Mouse (Mus musculus): ENCODE measurements around the gene Dcdc2c. TPM values are rescaled to one million over a fixed set of nuclear protein-coding genes. Genes with fewer than 3 reads are reported as not detected.
A peak's percentile ranks its signal among the peaks of the same experiment; 100 is the strongest.

Gene Dcdc2c
- polyA plus RNA-seq, 1 experiment from 2014 or later = not detected

DNA sequence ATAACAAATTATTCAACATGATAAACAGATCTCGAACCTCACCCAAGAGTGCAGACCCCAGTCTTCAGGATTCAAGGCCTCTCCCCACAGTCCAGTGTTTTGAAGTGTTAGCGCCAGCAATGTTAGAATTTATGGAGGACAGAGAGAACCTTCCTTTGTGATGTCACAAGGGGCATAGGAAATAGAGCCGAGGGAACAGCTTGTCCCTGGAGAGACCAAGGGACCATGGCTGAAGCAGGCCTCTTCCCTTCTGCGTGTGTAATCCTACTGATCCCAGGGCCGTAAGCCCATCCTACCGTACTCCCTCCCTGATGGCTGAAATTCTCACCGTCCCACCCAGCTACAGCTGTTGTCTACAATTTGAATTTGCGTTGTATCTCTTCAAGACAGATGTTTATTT is 30.2 kb upstream of the Dcdc2c start, which contains the start of gene Allc:
Gene Allc, minus strand, starts transcription at position 101 of the 400 bp plus-strand sequence.
- Histone ChIP-seq H3K27ac (ENCODE audit: low read length) (no peak within 1 kb of the TSS), H3K9me3 (ENCODE audit: control insufficient read depth, low read length) (no peaks in the 10 kb centered on the region), H3K27me3 (replicated peaks; ENCODE audit: control insufficient read depth, insufficient read depth, low read length) (no peaks in the 10 kb centered on the region), H3K4me3 (replicated peaks; ENCODE audit: low read length) (no peak within 1 kb of the TSS), H3K36me3 (ENCODE audit: control insufficient read depth, insufficient read depth) (no peaks in the 10 kb centered on the region), H3K9ac (replicated peaks; ENCODE audit: low read depth, low read length) (no peak within 1 kb of the TSS), H3K4me2 (ENCODE audit: low read length) (no peak within 1 kb of the TSS), H3K4me1 (replicated peaks; ENCODE audit: control insufficient read depth, insufficient read depth, low read length) (peaks cover 8% of the 10 kb centered on the region; the same call in 1 of the 2 replicates)
- WGBS = 91% methylated on average over 8 of the region's 8 CpGs
- ATAC-seq = no peak

DNA sequence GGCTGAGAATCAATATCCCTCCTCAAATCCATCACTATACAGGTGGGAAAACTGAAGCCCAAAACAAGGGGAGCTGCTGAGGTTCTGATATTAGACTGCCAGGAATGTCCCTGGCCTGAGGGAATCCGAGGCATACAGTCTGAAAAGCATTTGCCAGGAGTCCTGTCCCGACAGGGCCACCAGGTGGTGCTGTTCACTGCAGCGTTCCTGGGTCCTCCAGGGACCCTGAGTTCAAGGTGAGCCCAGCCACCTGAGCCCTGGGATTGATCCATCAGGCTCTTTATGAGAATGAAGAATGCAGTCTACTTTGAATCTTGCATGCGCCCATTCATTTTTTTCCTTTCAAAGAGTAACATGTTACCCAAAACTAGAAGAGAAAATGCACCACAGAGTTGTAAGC is 26.9 kb upstream of the Dcdc2c start:
- Histone ChIP-seq H3K27ac (ENCODE audit: low read length) (no peak overlapping the region), H3K36me3 (ENCODE audit: control insufficient read depth, insufficient read depth) (no peaks in the 10 kb centered on the region), H3K9ac (replicated peaks; ENCODE audit: low read depth, low read length) (no peak overlapping the region), H3K4me1 (replicated peaks; ENCODE audit: control insufficient read depth, insufficient read depth, low read length) (peaks cover 10% of the 10 kb centered on the region; the same call in 1 of the 2 replicates), H3K4me2 (ENCODE audit: low read length) (no peak overlapping the region), H3K27me3 (replicated peaks; ENCODE audit: control insufficient read depth, insufficient read depth, low read length) (no peaks in the 10 kb centered on the region), H3K9me3 (ENCODE audit: control insufficient read depth, low read length) (no peaks in the 10 kb centered on the region), H3K4me3 (replicated peaks; ENCODE audit: low read length) (no peak overlapping the region)
- ATAC-seq = no peak
- WGBS = 32% methylated on average over 4 of the region's 4 CpGs

DNA sequence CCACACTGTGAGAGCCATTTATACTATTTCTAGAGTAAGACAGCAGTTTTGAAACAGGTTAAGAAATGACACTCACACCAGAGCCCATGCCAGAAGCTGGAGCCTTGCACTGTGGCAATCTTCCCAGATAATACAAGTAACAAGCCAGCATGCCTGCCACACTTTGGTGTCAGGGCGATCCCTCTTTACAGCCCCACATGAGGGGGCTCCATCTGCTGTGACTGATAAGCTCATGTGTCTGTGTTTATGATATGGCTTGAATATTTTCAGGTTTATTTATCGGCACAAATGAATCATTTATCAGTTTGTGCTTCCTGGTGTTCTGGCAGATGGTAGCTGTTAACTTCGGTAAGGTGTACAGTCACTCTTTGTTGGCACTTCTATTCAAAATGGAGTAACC is 25.9 kb upstream of the Dcdc2c start:
- no peak overlapping the region for H3K9ac ChIP-seq (replicated peaks; ENCODE audit: low read depth, low read length)
- no peaks in the 10 kb centered on the region for H3K27me3 ChIP-seq (replicated peaks; ENCODE audit: control insufficient read depth, insufficient read depth, low read length)
- ATAC-seq = peak; percentile 70
- H3K4me1 ChIP-seq (replicated peaks; ENCODE audit: control insufficient read depth, insufficient read depth, low read length) = 0 out of 2 replicates have a peak, but pooled peaks cover 7% of the 10 kb centered on the region
- H3K4me3 ChIP-seq (replicated peaks; ENCODE audit: low read length) = no peak overlapping the region
- no peaks in the 10 kb centered on the region for H3K36me3 ChIP-seq (ENCODE audit: control insufficient read depth, insufficient read depth)
- H3K27ac ChIP-seq (ENCODE audit: low read length) = no peak overlapping the region
- no peak overlapping the region for H3K4me2 ChIP-seq (ENCODE audit: low read length)
- WGBS = 62% methylated on average over 3 of the region's 3 CpGs
- H3K9me3 ChIP-seq (ENCODE audit: control insufficient read depth, low read length) = no peaks in the 10 kb centered on the region

DNA sequence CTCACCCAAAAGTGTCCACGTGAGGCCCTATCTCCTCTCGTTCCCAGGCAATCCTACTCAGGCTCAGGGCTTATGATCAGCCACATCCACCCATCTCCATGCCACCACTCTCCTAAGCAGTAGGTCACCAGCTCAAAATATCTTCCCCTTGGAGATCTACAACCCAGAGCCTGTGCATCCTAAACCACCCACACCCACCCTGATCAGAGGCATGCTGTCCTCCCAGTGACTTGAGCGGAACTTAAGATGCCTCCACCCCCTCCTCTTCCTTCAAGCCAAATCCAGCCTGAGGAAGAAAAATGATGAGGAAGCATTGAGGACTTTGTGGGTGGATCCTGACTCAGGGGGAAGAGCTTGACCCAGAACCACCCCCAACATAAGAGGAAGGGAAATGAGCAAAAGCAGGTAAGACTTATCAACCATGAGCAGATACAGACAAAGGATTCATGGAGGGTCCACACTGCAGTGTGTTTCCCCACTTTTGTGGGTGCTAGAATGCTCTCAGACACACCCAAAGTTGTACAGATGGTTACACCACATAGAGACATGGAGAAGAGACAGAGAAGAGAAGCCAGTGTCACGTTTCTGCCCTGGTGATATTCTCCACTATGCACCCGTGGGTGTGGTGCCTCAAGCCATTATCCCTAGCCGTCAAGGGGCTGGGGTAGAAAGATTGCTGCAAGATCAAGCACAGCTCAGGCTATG is 23.3 kb upstream of the Dcdc2c start:
- no peak overlapping the region for H3K4me3 ChIP-seq (replicated peaks; ENCODE audit: low read length)
- H3K9ac ChIP-seq (replicated peaks; ENCODE audit: low read depth, low read length) = no peak overlapping the region
- no peaks in the 10 kb centered on the region for H3K36me3 ChIP-seq (ENCODE audit: control insufficient read depth, insufficient read depth)
- no peaks in the 10 kb centered on the region for H3K27me3 ChIP-seq (replicated peaks; ENCODE audit: control insufficient read depth, insufficient read depth, low read length)
- H3K27ac ChIP-seq (ENCODE audit: low read length) = no peak overlapping the region
- H3K4me2 ChIP-seq (ENCODE audit: low read length) = no peak overlapping the region
- WGBS = 79% methylated on average over 6 of the region's 6 CpGs
- no peak for ATAC-seq
- H3K9me3 ChIP-seq (ENCODE audit: control insufficient read depth, low read length) = no peaks in the 10 kb centered on the region
- H3K4me1 ChIP-seq (replicated peaks; ENCODE audit: control insufficient read depth, insufficient read depth, low read length) = 0 out of 2 replicates have a peak, but pooled peaks cover 7% of the 10 kb centered on the region

DNA sequence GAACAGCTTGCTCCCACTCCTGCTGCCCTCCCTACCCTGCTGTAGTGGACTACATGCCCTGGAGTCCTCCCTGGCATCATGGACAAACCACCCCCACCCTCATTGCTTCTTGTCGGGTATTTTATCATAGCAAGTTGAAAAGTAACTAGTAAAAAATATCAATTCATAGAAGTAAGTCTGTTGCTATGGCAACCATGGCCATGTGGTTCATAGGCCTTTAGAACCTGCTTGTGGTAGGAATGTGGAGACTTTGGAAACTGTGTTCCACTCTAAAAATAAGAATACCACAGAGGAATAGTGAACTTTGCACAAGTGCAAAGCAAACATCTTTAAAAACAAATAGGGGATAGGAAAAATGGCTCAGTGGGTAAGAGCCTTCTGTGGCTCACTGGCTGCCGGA is 20.0 kb upstream of the Dcdc2c start:
- Histone ChIP-seq H3K27me3 (replicated peaks; ENCODE audit: control insufficient read depth, insufficient read depth, low read length) (no peaks in the 10 kb centered on the region), H3K9ac (replicated peaks; ENCODE audit: low read depth, low read length) (no peak overlapping the region), H3K4me2 (ENCODE audit: low read length) (no peak overlapping the region), H3K27ac (ENCODE audit: low read length) (no peak overlapping the region), H3K9me3 (ENCODE audit: control insufficient read depth, low read length) (no peaks in the 10 kb centered on the region), H3K4me3 (replicated peaks; ENCODE audit: low read length) (no peak overlapping the region), H3K4me1 (replicated peaks; ENCODE audit: control insufficient read depth, insufficient read depth, low read length) (0 out of 2 replicates have a peak, but pooled peaks cover 4% of the 10 kb centered on the region), H3K36me3 (ENCODE audit: control insufficient read depth, insufficient read depth) (no peaks in the 10 kb centered on the region)
- 77% methylated on average over 2 of the region's 2 CpGs for WGBS
- no peak for ATAC-seq

DNA sequence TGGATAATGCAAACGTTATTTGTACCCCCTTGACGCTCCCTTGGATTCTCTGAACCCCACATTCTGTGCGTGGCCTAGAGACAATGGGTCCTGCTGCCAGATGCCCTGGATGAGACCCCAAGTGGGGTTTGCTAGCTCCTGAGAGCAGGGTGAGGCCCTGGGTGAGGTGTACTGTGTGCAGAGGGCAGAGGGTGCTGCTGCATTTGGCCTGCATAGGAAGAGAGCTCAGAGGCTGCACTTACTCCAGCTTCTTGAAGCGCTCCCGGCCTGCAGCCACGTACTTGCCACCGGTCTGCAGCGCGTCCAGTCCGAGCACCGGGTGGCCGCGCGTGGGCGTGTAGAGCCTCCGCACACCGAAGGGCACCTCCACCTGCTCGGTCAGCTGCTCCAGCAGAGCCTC is 424 bp downstream of the Dcdc2c start:
- H3K4me2 ChIP-seq (ENCODE audit: low read length) = no peak overlapping the region
- no peak overlapping the region for H3K9ac ChIP-seq (replicated peaks; ENCODE audit: low read depth, low read length)
- no peaks in the 10 kb centered on the region for H3K36me3 ChIP-seq (ENCODE audit: control insufficient read depth, insufficient read depth)
- H3K27me3 ChIP-seq (replicated peaks; ENCODE audit: control insufficient read depth, insufficient read depth, low read length) = no peaks in the 10 kb centered on the region
- H3K4me1 ChIP-seq (replicated peaks; ENCODE audit: control insufficient read depth, insufficient read depth, low read length) = no peaks in the 10 kb centered on the region
- H3K9me3 ChIP-seq (ENCODE audit: control insufficient read depth, low read length) = no peaks in the 10 kb centered on the region
- no peak overlapping the region for H3K27ac ChIP-seq (ENCODE audit: low read length)
- 75% methylated on average over 18 of the region's 18 CpGs for WGBS
- ATAC-seq = no peak
- no peak overlapping the region for H3K4me3 ChIP-seq (replicated peaks; ENCODE audit: low read length)

DNA sequence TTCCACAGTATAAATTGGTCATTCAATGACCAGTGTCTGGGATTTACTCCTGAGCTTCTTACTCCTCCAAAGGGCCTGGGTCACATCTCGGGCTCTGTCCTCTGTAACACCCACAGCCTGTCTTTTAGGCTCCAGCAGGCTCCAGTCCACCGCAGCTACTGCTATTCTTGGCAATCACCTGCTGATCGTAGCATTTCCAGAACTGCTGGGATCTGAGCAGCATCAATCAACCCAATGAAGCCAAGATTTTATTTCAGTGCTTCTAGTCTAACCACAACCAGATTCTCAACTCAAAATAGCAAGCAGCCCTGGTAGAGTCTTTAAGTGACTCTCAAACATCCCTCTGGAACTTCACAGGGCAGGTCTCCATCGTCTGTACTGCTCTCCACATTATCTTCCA is 3.3 kb downstream of the Dcdc2c start:
- Histone ChIP-seq H3K9ac (replicated peaks; ENCODE audit: low read depth, low read length) (no peak overlapping the region), H3K9me3 (ENCODE audit: control insufficient read depth, low read length) (no peaks in the 10 kb centered on the region), H3K4me3 (replicated peaks; ENCODE audit: low read length) (no peak overlapping the region), H3K36me3 (ENCODE audit: control insufficient read depth, insufficient read depth) (no peaks in the 10 kb centered on the region), H3K4me2 (ENCODE audit: low read length) (no peak overlapping the region), H3K27me3 (replicated peaks; ENCODE audit: control insufficient read depth, insufficient read depth, low read length) (no peaks in the 10 kb centered on the region), H3K4me1 (replicated peaks; ENCODE audit: control insufficient read depth, insufficient read depth, low read length) (no peaks in the 10 kb centered on the region), H3K27ac (ENCODE audit: low read length) (no peak overlapping the region)
- no peak for ATAC-seq
- 65% methylated on average over 4 of the region's 4 CpGs for WGBS

DNA sequence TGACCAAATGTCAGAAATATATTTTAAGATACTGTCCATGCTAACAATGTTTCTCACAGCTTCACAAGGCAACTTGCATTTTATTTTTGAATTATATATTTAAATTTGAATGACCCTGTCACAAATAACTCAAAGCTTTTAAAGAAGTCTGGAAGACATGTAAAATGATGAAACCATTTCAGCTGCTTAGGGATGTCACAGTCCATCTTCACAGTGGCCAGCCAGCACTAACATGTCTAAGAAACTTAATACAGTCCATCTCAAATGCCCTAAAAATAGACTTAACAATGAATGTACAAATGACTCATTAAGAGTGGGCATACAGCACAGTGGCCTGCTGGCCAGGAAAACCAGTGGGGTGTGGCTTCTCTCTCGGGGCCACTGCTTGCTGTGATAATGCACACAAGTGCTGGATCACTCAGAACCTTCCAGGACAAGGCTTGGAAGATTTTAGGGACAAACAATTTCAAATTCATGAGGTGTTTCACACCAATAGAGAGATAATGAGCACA is 37.9 kb downstream of the Dcdc2c start:
- WGBS = 61% methylated on average over 1 of the region's 1 CpGs
- H3K4me1 ChIP-seq (replicated peaks; ENCODE audit: control insufficient read depth, insufficient read depth, low read length) = no peaks in the 10 kb centered on the region
- no peaks in the 10 kb centered on the region for H3K27me3 ChIP-seq (replicated peaks; ENCODE audit: control insufficient read depth, insufficient read depth, low read length)
- no peaks in the 10 kb centered on the region for H3K36me3 ChIP-seq (ENCODE audit: control insufficient read depth, insufficient read depth)
- no peak overlapping the region for H3K9ac ChIP-seq (replicated peaks; ENCODE audit: low read depth, low read length)
- H3K27ac ChIP-seq (ENCODE audit: low read length) = no peak overlapping the region
- no peak overlapping the region for H3K4me3 ChIP-seq (replicated peaks; ENCODE audit: low read length)
- H3K9me3 ChIP-seq (ENCODE audit: control insufficient read depth, low read length) = 0 out of 2 replicates have a peak, but pooled peaks cover 3% of the 10 kb centered on the region
- no peak for ATAC-seq
- no peak overlapping the region for H3K4me2 ChIP-seq (ENCODE audit: low read length)

DNA sequence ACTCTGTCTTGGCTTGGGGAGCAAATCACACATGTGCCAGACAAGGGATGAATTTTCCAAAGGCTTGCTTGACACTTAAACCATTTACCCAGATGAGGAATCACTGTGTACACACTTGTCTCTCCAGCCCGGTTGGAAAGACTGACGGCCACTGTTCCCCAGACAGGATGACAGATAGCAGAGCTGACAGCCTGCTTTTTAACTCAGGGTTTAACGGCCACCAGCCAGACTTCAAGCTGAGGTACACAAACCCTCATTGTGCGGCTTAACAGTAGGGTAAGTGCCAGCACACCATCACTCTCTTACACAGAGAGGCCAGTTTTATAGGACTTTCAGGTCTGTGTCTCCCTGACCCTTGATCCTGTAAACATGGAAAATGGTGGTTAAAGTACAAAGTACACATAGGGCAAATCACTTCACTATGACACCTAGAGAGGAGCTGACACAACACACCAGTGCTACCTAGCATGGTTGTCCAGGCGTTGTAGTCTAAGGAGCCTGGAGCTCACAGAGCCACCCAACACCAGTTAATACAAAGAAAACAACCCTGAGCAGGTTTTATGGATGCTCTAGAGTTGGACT is 42.4 kb downstream of the Dcdc2c start:
- no peak overlapping the region for H3K4me2 ChIP-seq (ENCODE audit: low read length)
- H3K27me3 ChIP-seq (replicated peaks; ENCODE audit: control insufficient read depth, insufficient read depth, low read length) = no peaks in the 10 kb centered on the region
- 53% methylated on average over 5 of the region's 5 CpGs for WGBS
- H3K36me3 ChIP-seq (ENCODE audit: control insufficient read depth, insufficient read depth) = no peaks in the 10 kb centered on the region
- 0 out of 2 replicates have a peak, but pooled peaks cover 3% of the 10 kb centered on the region for H3K9me3 ChIP-seq (ENCODE audit: control insufficient read depth, low read length)
- ATAC-seq = no peak
- H3K9ac ChIP-seq (replicated peaks; ENCODE audit: low read depth, low read length) = no peak overlapping the region
- no peaks in the 10 kb centered on the region for H3K4me1 ChIP-seq (replicated peaks; ENCODE audit: control insufficient read depth, insufficient read depth, low read length)
- H3K27ac ChIP-seq (ENCODE audit: low read length) = no peak overlapping the region
- no peak overlapping the region for H3K4me3 ChIP-seq (replicated peaks; ENCODE audit: low read length)
